Mouse (Mus musculus) ovary, postnatal 10 days (tissue): ENCODE measurements around the gene Ppp1r14b.

ENCODE experiments used
- DNase-seq: peaks from one replicate; pipeline ENCODE4 v3.0.0; 2022; ENCODE audit warnings: low spot score

Gene Ppp1r14b

GRCm38 (mm10) chr19:6974211-6975205 lies at the start of gene Ppp1r14b:
Ppp1r14b (plus strand) TSS chr19:6974968.
- no peak for DNase-seq

DNA sequence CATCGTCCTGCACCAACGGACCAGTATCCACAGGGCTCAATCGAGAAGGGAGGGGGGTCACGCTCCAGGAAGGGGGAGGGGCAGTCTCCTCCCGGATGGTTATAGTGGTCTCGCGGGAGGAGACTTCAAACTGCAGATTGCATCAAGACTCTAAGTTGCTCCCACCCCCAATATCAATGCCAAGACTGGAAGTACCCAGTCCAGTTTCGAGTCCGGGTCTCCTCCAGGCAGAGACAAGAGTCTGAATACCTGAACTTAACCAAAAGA lies 49.5 kb upstream of the Ppp1r14b start, which contains the start of gene Catsperz:
TSS of gene Catsperz (minus strand) at position 74 of the 267 bp plus-strand sequence.
- DNase-seq = no peak

DNA sequence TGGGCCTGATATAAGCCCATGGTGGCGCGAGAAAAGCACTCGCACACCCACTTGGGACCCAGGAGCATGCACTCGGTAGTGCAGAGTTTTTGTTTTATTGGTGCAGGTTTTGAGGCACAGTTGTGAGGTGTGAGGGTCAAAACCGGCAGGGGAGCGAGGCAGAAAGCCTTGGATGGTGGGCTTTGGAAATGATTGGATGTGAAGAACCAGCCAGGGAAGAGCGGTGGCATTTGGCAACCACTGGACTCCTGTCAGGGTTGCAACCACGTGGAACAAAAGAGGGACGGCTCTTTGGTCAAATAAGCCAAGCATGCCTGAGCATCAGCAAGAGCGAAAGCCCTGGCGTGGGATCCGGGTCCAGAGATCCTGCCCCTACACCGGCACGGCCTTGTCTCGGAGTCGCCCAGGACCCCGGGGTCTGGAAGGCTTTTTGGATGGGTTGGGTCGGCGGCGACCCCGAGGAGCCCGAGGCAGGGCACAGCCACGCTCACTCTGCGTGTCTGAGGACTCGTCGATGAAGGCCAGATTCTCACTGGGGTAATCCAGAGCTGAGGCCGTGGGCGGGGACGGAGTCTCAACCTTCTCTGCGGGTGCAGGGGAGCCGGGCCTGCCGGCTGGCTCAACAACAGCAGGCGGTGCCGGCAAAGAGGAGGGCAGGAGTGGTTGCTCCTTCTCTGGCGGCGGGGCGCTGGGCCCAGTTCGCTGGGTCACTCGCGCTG lies 49.0 kb upstream of the Ppp1r14b start:
- DNase-seq = no peak

DNA sequence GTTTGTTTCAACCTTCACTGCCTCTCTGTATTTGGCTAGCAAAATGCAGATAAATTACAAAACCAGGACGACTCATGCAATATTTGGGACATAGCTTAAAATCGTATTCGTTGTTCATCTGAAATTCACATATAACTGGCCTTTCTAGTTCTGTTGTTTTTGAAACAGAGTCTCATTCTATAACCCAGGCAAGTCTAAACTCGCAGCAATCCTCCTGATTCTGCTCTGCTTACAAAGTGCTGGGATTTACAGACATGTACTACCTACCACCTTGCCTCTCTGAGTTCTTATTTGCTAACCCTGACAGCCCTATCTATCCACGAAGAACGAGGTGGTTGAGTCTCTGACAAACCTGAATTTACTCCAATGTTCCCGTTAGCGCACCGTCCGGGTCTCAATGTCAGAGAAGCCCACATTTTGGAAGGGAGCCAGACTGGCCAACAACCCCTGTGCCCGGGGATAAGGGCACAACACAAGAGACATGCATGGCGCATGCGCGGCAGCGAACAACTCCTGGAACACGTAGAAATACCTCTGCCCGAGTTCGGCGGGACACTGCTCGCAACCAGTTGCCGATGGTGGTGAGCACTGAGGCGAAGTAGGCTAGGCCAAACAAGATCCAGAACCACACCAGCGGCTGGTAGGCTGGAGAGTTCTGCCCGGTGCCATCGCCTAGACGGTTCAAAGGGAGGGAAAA lies 48.1 kb upstream of the Ppp1r14b start:
- no peak for DNase-seq

DNA sequence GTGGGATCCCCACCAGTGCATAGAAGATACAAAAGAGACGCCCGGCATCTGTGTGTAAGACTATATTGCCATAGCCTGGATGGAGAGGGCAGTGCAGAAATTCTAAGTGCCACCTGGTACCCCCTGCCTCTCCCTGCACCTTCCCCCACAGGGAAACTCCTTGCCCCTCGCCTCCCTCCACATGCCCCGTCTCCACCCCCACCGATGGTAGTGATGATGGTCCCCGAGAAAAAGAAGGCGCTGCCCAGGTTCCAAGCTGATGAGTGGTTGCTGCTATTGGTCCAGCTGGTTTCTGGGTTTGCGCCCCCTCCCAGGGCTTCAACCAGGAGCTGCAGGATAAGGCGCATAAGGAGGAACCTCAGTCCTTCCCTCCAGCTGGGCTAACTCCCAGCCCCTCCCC lies 46.7 kb upstream of the Ppp1r14b start:
- no peak for DNase-seq

DNA sequence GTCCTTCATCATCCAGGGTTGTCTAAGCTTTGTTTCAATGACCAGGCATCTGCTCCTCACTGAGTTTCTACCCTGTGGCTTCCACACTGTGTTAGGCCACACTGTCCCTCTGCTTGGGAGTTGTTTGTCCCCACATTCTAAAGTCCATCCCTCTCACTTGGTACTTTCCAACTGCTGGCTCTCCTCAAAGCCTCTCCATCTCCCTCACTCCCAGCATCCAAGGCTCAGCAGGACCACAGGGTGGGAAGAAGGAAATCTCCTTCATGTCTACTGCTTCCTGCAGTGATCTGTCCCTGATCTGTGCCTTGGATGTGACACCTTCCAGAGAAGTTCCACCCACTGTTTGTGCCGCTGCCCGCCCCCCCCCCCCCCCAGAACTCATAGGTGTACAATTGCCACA lies 43.8 kb upstream of the Ppp1r14b start:
- DNase-seq = no peak

DNA sequence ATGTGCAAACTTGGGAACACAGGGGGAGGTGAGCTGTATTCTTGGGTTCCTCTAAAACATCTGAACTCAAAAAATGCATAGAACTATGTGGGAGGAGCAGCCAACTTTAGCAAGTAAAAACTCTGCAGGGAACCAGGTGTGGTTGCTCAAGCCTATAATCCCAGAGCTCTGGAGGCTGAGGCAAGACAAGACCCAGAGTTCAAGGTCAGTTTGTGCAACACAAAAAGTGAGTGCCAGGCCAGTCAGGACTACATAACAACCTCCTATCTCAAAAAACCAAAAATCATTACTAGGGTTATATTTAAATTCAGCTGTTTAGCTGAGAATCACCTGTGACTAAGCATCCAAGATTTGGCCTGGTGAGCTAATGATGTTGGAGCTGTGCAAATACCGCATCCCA lies 42.8 kb upstream of the Ppp1r14b start:
- DNase-seq = no peak

DNA sequence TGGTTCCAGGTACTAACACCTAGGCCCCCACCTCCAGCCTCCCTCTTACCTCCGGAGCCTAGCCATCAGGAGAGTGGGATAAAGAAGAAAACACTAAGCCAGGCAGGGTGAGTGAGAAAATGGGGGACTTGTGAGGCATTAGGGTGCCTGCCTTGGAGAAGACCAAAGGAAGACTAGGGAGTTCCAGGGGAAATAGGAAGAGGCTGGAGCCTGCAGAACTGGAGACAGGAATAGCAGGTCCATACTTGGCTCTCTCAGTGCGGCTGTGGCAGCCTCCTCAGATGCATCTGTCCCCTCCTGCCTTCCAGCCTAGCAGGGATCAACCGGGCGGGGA lies 41.7 kb upstream of the Ppp1r14b start:
- no peak for DNase-seq

DNA sequence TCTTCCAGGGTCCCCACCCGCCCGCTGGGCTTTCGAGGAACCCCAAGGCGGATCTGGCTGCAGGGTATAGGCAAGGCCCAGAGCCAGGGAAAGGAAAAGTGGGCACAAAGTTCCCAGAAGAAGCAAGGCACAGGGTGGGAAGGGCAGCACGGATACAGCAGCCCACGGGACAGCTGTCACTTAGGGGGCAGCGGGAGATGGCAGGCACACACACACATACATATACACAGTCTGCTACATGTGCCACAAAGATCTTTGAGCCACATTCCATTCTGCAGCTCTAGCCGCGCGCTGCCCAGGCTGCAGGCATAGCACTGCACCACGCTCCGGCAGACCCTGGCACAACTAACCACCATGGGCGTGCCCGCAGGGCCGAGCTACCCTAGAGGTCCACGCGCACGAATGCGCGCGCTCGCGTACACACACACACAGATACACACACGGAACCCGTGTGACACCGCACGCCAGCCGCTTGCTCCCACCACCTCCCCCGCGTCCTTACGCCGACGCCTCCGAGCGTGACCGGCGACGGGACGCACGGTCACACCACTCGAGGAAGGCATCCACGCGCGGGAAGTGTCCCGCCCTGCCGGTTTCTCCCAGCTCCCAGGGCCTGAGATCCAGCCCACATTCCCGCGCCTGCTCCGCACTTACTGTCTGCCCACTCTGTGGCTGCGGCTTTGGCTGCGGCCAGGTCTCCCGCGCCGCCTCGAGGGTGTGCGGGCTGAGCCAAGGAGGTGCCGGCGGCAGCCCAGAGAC lies 41.2 kb upstream of the Ppp1r14b start:
- DNase-seq = no peak

GRCm38 (mm10) chr19:6934195-6934977 lies 40.4 kb upstream of the Ppp1r14b start, which contains the start of gene Kcnk4:
Kcnk4 (minus strand) TSS chr19:6934515.
- DNase-seq = no peak

DNA sequence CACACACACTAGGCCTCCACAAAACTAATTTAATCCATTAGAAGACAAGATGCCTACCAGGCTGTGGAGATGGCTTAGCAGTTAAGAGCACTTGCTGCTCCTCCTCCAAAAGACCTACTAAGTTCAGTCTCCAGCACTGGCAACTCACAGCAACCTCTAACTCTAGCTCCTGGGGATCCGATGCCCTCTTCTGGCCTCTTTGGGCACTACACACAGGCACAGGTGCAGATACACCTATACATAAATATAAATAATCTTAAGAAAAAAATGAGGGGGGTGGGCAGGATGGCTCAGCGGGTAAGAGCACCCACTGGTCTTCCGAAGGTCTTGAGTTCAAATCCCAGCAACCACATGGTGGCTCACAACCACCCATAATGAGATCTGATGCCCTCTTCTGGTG lies 38.5 kb upstream of the Ppp1r14b start:
- DNase-seq = no peak

DNA sequence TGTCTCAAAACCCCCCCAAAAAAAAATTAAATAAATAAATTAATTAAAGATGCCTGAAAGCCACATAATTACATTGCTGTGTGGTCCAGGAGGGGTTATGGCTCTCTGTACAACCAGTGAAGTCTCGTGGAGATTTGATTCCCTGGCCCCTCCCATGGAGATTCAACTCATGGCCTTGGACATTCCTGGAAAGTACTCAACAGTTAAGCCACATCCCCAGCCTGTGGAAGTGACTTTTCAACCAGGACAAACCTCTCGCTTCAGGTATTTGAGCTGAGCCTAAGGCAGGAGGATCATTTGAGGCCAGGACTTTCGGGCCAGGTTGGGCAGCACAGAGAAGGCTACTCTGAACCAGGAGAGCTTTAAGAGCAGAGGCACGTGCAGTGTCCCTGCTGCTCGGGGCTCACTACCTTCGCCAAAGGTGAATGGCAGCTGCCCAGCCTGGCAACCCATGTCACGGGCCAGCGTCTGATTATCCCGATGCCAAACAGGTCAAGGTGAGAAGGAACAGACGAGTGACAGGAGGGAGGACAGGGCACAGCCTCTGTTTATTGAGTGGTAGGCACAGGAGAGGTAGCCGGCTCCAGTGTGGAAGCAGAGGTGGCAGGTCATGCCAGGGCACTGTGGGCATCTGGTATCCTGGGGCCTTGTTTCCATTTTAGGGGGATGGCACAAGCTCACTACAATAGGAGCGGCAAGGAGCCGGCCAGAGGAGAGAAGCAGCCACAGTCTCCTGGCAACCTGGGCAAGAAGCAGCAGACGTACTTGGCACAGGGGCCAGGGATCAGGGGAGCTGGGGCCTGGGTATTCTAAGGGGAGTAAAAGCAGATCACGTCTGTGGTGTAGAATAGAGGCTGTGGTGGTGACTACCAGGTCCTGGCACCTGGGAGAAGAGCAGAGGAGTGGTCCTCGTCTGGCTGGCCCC lies 37.0 kb upstream of the Ppp1r14b start:
- DNase-seq = no peak

- no peak for DNase-seq
Observed at GRCm38 (mm10) chr19:6939106-6940002, 35.4 kb upstream of the Ppp1r14b start.

GRCm38 (mm10) chr19:6940396-6941351 lies 34.1 kb upstream of the Ppp1r14b start:
- no peak for DNase-seq

DNA sequence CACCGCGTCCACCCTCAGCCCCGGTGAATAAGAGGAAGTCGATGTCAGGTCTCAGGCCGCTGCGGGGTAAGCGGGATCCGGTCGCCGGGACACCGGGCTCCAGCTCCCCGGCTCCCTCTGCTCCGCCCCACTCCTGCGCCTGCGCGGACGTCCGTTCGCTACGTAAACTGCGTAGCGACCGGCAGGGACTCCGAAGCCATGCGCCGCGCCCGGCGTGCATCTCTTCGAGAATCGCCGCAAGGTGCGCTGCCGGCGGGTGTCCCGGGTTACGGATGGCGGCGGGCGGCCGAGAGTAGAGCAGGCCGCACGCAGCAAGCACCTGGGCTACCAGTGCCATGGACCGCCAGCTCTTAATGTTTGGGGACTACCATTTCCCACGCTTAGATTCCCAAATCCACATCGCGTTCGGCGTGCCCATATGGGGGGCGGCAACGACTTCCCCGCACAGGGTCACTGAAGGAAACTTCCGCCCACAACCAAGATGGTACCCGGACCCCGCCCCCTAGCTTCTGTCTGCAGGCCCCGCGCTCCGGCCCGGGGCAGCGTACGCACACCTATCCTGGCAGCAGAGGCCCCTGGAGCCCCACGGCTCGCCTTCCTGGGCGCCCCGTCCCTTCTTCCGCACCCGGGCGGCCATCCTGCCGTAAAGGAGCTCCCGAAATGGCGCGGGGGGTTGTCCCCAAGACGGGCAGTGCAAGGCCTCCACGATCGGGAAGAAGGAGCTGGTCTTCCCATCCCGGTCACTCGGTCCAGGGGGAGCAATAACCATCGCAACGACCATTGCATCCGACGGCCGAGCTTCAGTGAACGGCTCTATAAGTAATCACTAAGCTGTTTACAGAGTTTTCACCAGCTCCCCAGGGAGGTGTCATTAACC lies 33.2 kb upstream of the Ppp1r14b start, which contains the start of gene Bad:
TSS of gene Bad (plus strand) at position 490 of the 877 bp plus-strand sequence.
- DNase-seq = peak; percentile 98

DNA sequence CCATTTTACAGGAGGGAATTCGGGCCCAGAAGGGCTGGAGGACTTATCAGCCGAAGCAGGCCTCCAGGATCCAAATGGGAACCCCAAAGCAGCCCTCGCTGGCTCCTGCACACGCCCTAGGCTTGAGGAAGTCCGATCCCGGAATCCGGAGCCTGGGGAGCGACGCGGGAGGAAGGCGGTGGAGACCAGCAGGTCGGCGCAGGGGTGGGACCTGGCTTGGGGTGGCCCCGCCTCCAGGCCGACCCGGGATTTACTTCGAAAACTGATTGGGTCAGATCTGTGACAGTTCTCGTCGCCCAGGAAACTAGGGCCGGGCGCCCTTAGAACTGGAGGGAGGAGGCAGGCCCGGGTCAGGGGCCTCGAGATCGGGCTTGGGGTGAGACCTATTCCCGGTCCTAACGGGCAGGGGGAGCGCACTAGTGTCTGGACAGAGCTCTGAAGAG lies 32.5 kb upstream of the Ppp1r14b start, which contains the start of gene Gpr137:
TSS of gene Gpr137 (minus strand) at position 232 of the 443 bp plus-strand sequence.
- DNase-seq = peak; percentile 78
